Mouse (Mus musculus) spleen, postnatal 36 days (tissue): ENCODE results near the gene Capzb.

ENCODE experiments used
- DNase-seq, 2 experiments: peaks; one replicate each; pipeline ENCODE4 v3.0.0; 2022; ENCODE audit warnings: low spot score in 2 of 2, mixed read lengths in 1 of 2

The Capzb gene

DNA sequence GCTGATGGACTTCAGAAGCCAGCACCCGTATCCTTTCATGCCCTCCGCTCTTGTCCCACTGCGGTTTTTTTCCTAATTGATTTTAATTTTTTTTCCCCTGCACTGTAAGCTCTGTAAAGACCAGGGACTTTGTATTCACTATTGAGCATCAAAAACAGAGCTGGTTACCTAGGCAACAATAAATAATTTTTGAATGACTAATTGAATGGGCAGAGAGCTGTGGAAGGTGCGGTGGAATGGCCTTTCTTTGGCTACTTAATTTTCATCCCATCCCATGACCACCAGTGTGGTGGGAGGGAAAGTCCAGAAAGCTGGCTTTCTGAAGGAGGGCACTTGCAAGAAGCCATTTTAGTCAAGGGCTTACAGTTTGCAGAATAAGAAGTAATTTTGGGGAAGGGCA, 41.6 kb downstream of the Capzb start:
- no peak for DNase-seq

- DNase-seq, result no peak
Measured at GRCm38 (mm10) chr4:139235556-139235955, 42.9 kb downstream of the Capzb start.

GRCm38 (mm10) chr4:139238612-139239011, 45.9 kb downstream of the Capzb start:
- no peak for DNase-seq

DNA sequence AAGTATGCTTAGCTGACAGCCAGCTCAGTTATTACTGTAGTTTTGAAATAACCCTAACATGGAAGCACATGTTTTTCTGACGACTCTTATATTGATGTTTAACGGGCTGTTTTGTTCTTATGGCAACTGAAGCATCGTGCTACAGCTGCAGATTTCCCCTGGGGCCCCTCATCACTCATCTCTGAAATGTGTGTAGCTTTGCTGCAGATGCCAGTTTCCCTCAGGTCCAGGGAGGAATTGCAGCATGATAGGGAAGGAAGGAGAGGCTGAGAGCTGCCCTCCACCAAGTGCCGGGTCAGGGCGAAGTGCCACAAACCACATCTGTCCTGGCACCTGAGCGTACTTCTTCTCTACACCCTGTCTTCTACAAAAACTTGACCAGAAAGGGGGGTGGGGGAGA, 47.6 kb downstream of the Capzb start:
- DNase-seq, result no peak

GRCm38 (mm10) chr4:139241678-139242606, 49.2 kb downstream of the Capzb start:
- DNase-seq, result no peak

DNA sequence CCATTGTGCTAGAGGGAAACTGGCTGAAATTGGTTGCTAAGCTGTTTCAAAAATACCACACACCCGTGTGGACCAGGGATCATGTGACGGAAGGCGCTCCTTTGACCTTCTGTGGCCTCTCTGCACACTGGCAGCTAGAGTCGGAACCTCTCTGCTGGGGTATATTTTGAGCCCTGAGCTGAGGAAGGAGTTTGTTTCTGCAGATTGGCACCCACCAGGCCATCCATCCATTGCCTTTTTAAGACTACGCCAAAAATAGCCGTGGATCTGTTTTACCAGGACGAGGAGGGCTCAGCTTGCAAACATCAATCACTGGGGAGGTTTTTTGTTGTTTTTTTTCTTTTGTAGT, 49.9 kb downstream of the Capzb start:
- no peak for DNase-seq

DNA sequence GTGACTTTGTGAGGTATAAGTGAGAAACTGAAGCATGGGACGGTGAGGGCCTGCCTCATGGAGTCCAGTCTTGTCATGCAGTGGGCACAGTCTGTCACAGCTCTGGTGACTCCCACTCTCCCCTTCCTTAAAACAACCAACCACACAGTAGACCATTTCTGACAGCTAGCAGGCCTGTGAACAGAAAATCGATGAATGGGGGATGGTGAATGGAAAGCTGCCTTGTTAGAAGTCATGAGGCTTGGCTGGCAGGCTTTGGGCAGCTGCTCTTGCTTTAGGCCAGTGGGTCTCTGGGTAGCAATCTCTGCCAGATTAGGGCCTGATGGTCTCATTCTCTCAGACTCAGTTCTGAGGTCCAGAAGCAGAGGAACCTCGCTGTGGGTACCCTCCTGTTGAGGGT, 51.5 kb downstream of the Capzb start:
- DNase-seq, result no peak

- DNase-seq, result no peak
Measured at GRCm38 (mm10) chr4:139244766-139245165, 52.1 kb downstream of the Capzb start.

- DNase-seq, result no peak
Measured at GRCm38 (mm10) chr4:139245534-139245933, 52.8 kb downstream of the Capzb start.

DNA sequence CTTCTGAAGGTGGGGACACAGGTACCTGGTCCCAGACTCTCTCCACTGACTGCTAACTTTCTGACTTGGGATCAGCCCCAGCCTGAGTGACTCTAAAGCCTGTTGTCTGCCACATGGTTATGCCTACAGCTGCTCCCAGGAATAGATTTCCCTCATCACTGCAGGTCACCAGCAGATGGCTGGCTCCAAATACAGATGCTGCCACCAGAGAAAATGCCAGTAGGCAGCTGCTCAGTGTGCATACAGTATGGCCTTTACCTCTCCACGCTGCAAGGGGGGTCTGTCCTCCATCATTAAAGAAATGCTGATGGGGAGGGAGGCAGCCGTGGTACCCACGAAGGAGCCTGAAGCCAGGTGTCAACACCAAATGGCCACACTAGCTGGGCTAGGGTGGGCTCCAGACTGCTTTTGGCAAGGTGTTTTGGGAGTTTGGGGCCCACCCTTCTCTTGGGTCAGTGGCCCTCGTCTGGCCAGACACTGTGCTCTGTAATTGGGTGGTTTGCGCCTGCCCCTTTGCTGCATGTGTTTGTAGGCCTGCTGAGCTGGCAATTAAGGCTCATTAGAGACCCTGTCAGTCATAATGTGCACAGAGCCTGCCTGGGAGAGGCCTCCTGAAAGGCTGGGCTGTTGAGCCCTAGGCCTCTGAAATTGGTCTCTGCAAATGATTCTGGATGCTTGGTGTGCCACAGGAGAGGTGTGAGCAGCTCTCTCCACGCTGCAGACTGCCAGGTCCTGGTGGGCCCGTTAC, 53.6 kb downstream of the Capzb start:
- DNase-seq, result no peak

DNA sequence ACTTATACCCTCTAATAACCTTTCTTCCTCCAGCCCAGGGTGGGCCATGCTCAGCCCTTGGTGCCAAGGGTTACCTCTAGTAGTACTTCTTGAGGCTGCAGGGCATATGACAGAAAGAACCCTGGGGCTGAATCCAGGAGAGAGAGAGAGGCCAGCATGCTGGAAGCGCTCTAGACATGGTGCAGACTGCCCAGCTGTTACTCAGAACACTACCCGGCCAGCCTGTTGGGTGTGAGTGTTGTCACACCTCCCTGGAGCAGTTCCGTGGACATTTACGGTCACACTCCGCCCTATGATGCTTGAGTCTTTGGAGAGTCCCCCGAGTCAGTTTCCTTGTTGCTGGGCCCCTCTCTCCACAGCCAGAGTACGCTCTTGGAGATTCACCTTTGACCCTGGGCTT, 55.3 kb downstream of the Capzb start:
- DNase-seq, result no peak

GRCm38 (mm10) chr4:139248736-139249135, 56.0 kb downstream of the Capzb start:
- DNase-seq, result no peak

GRCm38 (mm10) chr4:139250043-139250442, 57.3 kb downstream of the Capzb start:
- DNase-seq, result no peak

DNA sequence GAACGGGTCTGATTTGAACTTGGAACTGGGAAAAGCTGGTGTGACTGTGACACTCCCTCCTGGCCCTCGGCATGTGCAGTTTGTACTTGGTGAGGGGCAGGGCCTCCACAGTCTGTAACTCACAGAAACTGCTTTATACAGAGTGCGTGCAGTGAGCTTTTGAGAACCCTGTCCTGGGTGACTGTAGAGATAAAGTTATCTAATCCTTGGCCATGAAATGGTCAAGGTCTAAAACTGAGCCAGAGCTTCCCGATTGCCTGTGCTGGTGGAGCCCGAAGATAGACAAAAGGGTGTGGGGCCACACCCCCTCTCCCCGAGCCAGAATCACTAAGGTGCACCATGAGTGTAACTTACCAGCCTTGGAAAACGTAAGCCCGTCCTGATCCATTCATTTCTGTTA, 58.2 kb downstream of the Capzb start:
- no peak for DNase-seq

DNA sequence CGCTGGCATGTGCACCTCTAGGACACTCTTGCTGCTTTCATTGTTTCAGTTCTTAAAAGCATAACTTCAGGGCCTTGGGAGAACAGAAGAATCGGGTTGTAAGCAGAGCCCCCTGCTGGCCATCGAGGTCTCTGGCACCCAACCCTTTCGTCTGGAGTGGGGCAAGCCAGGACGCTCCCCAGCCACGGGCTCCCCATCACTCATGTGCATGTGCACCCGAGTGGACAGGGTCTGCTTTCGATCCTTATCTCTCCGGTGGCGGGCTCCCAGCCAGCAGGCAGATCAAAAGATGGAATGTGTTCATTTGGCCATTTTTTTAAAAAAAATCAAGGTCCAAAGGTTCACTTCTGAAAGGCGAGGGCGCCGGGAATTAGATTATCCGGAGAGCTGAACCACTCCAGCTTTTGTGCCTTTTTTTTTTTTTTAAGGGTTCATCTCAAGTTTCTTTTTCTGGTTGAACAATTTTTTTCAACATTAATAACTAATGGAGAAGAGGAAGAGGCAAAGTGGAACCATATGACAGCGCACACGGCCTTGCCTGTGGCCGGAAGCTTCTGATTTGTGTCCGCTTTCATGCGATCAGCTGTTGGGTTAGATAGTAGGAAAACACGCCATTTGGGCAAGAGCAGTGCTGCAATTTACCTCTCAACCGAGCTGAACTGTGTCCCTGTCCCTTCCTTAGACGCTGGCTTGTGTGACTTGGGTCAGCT, 59.5 kb downstream of the Capzb start:
- peak; percentile 72 to 74 for DNase-seq

DNA sequence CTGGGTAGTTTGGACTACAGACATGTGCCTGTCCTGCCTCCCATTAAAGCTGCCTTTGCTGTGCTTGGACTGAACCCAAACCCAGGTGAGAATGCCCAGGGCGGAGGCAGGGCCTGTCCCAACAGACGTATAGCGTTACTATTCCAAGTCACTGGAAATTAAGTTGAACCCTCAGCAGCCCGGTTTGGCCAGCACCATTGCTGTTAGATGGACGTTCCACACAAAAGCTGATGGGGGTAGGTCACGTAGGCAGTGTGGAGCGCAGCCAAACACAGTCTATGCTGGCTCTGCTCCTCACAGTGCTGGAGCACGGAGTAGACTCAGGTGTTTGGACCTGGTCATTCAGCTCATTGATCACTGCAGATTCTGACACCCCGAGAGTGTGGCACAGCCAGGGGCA, 60.5 kb downstream of the Capzb start:
- no peak for DNase-seq

DNA sequence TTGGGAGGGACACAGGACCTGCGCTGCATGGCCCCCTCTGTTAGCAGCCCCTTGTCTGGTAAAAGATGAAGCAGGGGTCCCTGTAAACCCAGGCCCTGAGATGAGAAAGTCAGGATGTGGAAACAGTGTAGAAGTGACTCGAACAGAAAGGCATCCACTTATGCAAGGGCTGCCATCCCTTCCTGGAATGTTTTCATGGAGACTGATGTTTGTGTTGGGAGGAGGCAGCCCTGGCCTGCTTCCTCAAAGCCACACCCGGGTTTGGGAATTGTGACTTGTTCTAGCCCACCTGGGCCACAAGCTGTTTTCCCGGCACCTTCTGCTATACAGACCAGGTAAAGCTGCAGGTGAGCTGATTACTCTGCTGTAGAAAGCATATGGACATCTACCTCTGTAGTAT, 63.4 kb downstream of the Capzb start:
- no peak for DNase-seq

DNA sequence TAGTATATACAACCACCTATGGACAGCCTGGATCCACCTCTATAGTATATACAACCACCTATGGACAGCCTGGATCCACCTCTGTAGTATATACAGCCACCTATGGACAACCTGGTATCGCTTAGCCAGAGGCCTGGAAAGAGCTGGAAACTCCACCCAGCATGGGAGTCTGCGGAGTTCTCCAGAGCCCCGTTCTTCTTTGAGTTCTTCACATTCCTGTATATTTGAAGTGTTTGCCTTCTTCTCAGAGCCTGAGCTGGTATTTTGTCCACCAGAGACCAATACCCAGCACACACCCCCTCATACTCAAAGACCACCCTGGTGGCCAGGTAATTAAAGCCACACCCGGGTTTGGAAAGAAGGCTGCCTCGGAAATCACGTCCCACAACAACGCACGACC, 64.0 kb downstream of the Capzb start:
- no peak for DNase-seq

DNA sequence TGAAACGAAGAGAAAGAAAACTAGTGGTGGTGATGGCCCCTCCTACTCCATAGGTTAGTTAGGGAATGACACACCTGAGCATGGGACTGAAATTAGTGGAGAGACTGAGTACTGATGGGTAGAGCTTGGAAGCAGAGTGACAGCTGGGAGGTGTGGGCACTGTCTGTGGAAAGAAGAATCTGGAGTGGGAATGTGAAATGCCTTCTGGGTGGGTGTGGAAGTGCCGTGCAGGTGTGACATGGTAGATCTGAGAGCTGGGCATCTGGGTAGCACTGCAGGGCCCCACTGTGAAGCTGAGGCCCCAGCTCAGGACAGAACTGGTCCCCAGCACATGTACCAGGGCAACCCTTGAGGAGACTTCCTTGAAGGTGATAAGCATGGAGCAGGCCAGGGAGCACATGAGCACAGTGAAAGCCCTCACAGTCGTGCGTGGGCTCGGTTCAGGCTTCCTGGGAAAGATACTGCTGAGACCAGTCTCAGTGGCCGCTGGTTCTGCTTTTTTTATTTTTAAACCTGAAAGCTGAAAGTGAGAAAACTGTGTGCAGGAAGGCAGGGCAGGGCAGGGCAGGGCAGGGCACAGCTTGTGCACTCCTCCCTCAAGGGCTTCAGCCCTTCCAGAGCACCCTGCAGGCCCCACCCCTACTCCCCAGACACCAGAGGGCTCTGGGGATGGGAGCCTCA, 66.1 kb downstream of the Capzb start:
- DNase-seq, result peak; percentile 76 to 78

GRCm38 (mm10) chr4:139259302-139259871, 66.7 kb downstream of the Capzb start:
- DNase-seq, result no peak

DNA sequence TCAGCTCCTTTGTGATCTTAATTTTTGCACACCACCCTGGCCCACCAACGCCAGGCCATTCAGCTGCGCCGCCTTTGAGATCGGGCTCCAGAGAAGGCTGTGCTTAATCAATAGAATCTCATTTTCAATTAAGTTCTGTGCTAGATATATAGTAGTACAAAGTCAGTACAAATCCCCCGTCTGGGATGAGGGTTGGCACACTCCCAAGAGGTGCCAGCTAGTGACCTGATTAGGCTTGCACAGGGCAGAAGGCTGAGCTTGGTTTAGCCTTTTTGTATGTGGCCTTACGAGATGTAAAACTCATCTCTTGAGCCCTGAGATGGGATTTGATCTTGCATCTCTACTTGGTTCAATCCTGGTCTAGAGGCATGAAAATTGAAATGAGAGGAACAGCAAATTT, 70.3 kb downstream of the Capzb start:
- no peak for DNase-seq
